Mouse (Mus musculus) 3134 (cell line): ENCODE measurements around the gene Vmn2r85.
"Not testable (repeated sequence)": the region's sequence is repeated elsewhere in the genome, so short reads cannot be mapped to it uniquely, and the experiment has no call there.

Source experiments
- DNase-seq: peaks from one replicate; pipeline ENCODE4 v3.0.0-alpha.2; 2011; ENCODE audit warnings: low spot score; ENCODE audit not compliant: insufficient read length; ENCODE audit errors: extremely low read depth

Gene Vmn2r85

DNA sequence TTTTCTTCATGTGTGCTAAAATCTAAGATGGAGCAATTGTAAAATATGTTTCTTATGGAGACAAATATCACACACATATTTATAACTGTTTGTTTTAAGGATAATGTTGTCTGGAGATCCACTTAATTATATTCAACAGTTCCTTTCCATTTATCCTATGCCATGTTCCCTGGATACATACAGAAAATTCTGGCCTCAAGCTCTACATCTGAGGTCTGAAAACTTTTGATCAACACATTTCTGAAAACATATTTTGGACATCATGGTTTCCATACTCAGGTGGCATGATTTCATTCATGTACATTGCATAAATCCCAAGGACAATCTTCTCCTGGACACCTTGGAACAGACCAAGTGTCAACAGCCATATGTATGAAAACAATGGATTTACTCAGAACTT lies at the start of gene Vmn2r85:
Vmn2r85 (minus strand) TSS at position 101 of the 400 bp plus-strand sequence.
- DNase-seq = not testable (repeated sequence)

DNA sequence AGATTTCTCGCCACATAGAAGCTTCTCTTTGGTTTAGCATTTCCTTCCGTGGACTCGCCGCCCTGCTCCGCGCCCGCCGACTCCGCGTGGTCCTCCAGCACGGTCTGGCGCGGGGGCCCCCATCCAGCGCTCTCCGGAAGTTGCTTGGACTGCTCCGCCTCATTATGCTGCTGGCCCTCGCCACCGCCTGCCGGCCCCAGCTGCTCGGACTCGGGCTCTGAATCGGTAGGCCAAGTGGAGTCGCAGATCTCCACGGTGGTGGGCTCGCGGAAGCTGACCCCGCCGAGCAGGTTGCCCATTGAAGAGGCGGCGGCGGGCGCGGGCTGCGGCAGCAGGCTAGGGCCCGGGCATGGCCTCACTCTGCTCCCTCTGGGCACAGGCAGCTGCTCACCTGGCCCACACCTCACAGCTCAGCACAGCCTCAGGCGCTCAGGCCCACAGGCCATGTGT lies 40.8 kb upstream of the Vmn2r85 start:
- DNase-seq = peak; percentile 9

DNA sequence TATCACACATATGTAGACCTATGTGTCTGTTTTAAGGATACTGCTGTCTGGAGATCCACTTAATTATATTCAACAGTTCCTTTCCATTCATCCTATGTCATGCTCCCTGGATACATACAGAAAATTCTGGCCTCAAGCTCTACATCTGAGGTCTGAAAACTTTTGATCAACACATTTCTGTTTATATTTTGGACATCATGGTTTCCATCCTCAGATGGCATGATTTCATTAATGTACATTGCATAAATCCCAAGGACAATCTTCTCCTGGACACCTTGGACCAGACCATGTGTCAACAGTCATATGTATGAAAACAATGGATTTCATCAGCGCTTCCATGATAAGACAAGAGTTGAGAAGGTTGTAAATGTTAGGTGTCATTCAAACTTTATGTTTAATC lies 26.4 kb upstream of the Vmn2r85 start, which contains the start of gene Vmn2r86:
Vmn2r86 (minus strand) TSS at position 101 of the 400 bp plus-strand sequence.
- not testable (repeated sequence) for DNase-seq

DNA sequence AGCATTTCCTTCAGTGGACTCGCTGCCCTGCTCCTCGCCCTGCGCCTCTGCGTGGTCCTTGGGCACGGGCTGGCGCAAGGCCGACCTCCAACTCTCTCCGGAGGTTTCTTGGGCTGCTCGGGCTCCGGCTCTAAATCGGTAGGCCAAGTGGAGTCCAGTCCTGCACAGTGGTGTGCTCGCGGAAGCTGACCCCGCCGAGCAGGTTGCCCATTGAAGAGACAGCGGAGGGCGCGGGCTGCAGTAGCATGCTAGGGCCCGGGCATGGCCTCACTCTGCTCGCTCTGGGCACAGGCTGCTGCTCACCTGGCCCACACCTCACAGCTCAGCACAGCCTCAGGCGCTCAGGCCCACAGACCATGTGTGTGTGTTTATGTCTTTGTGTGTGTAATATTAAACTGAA lies 15.3 kb upstream of the Vmn2r85 start:
- DNase-seq = peak; percentile 9

DNA sequence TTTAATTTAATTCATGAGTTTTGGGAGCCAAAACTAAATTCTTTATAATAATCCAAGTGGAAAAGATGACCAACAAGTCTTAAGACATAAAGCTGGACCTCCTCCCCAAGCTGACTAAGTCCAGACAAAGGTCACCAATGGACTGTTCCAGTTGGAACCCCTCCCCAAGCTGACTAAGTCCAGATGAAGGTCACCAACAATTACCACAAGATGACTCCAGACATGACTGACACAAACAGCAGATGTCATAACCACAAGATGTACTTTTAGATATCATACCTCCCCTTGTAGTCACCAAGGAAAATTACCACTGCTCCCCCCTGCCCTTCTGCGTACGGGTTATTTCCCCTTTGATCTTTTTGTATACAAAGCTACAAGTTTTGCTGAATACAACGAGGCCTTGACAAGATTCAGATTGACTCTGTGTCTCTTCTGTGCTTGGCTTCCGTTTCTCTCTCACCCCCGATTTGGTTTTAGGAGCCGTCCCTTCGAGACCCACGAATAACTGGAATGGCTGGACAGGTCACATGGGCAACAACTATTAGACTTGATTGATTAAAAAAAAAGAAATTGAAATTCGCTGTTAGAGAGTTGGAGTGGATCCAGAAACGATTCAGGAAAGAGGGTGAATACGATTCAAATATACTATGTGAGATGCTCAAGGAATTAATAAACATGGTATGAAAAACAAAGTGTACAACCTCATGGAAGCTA lies 4.8 kb upstream of the Vmn2r85 start:
- DNase-seq = not testable (repeated sequence)

DNA sequence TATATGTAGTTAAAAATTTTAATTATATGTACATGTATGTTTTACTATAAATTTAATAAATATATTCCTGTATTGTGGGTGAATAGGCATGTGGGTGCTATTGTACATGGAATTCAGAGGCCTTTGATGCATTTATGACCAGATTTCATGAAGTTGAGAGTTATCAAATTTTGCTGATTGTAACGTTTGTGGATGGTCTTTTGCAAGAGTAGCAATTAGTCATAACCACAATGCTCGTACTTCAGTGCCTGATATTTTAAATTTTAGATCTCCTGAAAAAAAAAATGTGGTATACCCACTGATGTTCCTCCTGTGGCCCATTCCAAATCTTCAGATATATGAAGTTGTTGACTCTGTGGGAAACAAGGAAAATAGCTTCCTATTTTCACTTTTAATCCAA lies 7.1 kb downstream of the Vmn2r85 start:
- DNase-seq = not testable (repeated sequence)

DNA sequence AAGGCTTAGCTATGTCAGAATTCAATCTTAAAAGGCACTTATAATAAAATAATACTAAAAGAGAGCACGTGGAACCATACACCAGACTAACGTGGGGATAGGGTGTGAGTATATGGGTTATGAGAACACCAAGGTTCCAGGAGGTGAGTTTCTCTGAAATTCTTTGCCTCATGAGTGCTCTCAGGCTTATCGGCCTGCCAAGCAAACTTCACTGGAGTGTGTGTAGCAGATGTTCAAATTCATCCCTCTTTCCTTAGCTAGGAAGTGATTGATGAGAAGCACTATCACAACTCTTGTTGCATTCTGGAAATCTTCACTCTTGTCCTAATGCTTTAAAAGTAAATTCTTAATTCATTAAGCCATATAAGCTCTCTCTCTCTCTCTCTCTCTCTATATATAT lies 9.1 kb downstream of the Vmn2r85 start:
- DNase-seq = no peak

DNA sequence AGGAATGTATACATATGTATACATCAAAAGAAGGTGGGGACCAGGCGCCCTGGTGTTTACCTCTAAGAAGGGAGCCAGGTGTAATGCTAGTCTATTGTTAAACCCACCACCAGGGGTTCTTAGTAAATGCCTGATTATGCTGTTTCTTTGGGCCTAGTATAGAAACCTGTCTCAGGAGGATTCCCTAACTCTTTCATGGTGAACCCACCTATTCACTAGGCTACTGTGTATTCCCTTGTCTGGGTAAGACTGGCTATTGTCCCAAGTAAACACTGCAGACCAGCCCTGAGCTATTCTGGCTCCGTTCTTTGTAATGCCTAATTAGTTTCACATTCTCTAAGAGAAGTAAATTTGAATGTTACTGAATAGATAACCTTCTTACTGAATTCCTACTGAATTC lies 9.5 kb downstream of the Vmn2r85 start:
- DNase-seq = not testable (repeated sequence)

DNA sequence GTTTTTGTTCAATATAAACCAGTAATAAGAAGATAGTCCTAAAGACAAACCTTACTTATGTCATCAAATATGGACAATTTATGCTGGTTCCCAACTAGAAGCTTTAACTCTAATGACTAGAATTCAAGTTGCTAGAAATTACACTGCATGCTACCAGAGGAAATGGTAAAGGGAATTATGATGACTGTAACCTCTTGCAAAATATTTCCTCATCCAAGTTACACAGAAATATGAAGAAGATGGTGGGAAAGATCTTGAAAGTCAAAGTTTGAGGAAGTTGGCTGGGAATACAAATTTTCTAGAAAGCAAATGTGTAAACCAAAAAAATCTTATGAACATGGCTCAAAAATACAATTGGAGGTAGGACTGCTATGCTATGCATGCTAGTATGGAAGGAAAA lies 13.2 kb downstream of the Vmn2r85 start:
- not testable (repeated sequence) for DNase-seq

DNA sequence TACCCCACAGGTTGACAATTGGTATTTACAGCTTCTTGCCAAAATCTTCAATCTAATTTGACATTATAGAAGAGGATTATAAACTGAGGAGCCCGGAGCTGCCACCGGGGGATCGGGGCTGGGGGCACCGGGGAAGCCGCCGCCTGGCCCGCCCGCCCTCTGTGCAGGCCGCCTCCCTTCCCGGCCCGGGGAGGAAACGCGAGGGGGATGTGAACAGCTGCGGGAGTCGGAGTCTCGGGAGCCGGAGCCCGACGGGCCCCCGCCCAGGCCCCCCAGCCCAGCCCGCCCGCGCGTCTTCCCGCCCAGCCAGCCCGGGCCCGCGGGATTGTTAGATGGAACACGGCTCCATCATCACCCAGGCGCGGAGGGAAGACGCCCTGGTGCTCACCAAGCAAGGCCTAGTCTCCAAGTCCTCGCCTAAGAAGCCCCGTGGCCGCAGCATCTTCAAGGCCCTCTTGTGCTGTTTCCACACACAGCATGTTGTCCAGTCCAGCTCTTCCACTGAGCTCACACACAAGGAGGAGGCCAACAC lies 17.3 kb downstream of the Vmn2r85 start:
- DNase-seq = not testable (repeated sequence)

DNA sequence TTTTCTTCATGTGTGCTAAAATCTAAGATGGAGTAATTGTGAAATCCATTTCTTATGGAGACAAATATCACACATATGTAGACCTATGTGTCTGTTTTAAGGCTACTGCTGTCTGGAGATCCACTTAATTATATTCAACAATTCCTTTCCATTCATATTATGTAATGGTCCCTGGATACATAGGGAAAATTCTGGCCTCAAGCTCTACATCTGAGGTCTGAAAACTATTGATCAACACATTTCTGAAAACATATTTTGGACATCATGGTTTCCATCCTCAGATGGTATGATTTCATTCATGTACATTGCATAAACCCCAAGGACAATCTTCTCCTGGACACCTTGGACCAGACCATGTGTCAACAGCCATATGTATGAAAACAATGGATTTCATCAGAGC lies 35.3 kb downstream of the Vmn2r85 start, which contains the start of gene Vmn2r84:
Vmn2r84 (minus strand) TSS at position 101 of the 400 bp plus-strand sequence.
- DNase-seq = no peak

DNA sequence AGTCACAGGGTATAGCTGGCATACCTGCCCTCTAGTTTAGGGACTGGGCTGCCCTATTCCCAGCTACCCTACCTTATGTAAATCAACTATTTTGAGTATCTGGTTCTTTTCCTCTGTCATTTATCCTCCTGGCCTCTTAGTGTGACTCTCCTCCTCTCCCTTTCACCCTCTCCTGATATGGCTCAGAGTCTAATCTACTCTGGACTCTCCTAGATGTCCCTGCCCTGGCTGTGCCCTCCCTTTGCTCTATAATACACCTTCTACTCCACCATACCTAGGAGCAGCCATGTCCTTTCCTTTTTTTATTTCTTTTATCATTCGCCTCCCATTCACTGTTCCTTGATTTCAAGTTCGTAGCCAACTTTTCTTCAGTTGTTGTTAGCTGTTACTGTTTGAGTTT lies 54.4 kb downstream of the Vmn2r85 start:
- DNase-seq = no peak

DNA sequence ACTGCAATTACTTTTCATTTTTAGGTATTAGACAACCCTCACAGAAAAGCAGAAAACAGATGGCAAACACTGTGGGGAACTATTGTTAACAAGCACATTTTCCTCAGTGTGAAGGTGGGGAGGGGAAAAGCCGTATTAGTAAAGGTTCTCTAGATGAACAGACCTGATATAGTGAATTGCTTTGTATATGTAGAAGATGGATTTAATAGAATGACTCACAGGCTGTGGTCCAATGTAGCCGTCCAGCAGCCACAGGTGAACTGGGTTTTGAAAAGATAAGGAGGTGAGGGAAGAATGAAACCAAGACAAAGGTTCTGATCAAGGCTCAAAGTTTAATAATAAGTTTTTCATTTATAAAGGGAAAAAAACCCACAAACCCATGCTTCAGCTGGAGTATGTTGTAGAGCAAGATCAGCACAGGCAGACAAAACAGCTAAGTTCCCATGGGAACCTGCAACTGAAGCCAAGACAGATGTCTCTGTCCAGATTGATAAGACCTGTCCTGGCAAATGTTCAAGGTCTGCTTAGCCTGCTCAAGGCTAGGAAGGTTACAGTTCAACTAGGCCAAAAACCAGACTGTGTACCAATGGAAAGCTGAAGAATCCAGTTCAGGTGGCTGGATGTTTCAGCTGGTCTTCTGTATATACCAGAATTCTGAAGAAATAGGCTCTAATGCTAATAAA lies 56.9 kb downstream of the Vmn2r85 start:
- no peak for DNase-seq

DNA sequence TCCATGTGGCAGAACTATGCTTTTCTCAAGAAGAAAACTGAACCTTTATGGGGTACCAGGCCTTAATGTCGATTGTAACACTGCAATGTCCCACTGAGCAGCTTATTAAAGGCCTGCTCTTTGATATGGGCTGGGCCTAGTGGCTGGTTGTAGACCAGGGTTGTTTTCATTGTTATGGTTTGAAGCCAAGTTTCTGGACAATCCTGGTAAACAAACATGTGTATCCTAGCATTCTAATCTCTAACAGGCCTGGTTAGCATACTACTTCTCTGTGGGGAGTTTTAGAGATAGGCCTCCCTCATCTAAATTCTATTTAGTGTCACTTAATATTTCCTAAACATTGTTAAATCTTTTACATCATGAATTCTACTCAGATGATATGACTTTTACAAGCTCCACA lies 57.9 kb downstream of the Vmn2r85 start:
- DNase-seq = no peak

DNA sequence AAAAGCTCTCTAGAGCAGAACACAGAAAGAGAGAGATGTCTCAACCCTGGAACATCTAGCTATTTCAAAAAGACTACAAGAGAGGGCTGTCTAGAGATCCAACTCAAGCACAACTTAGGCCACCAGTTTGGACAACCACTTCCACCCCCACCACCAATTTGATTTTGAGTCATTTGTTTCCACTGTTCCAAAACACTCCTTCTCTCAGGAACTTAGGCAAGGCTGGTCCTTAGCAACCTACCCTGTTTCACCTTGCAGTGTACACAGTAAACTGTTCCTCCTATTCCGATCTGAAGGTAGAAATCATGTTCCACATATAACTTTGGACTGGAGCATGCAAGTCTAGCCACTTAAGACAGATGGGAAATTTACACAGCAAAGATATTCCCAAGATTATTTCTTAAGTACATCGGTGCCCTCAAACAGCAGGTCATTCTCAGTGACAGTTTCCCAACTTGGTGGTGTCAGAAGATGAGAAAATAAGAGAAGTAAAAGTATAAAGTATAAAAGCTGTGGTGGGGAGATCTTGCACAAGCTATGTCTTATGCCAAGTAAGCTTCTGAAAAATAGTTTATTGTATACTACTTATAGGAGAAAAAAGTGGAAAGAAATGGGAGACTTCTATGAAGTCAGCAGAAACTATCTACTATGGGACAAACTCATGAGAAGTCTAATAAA lies 59.4 kb downstream of the Vmn2r85 start:
- no peak for DNase-seq

DNA sequence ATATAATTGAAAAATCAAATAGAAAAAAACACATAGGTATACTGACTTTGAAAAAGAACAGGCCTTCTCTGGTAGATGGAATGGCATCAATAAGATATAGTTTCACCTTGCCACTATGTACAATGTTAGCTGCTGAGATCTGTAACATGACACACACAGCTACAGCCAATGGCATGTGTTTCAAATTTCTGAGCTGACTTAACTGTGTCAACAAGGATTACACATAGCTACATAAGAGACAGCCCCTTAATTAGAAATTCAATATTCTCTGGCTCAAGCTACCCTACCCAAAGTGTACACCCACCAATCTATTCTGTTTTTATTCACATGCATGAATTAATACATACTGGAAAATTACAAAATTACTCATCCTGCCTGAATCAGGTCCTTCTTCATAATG lies 61.1 kb downstream of the Vmn2r85 start:
- no peak for DNase-seq

DNA sequence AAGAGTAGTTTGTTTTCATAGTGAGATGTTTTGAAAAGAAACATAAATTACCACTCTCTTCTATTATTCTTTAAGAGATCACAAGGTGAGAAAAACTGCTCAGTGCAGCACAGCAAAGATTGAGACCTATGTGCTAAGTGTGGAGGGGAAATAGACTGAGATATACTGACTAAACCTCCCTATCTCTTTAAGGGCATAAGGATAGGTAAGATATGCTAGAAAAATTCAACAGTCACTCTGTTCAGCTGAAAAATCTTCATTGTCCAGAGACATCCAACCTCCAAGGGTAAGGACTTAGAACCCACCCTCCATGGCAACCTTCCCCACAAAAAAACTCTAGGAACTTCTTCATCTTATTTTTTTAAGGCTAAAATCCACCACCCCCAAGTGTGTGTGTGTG lies 64.7 kb downstream of the Vmn2r85 start:
- no peak for DNase-seq
